Mouse (Mus musculus): ENCODE results near the gene Ap3s2.

DNA sequence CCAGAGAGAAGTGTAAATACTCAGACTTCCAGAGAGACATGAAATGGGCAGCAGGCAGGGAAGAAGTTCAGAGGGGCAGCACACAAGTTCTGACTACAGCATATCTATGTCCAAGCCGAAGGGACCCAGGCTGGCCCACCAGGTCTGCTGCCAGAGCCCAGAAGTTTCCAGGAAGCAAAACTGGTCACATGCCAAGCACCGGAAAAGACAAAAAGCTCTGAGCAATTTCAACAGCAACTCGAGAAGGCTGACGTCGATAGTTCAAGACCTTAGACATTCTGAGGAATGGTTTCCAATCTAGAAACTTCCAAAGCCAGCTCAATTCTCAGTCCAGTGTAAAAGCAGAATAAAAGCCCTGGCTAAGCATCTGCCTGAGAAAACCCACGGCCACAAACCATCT, 88.9 kb downstream of the Ap3s2 start:
- TF ChIP-seq CTCF (IDR thresholded peaks at IDR 0.05; ENCODE audit: low read depth) (no peak), EP300 (IDR thresholded peaks at IDR 0.05; ENCODE audit: low read depth) (no peak)
